In the genomic region with DNA sequence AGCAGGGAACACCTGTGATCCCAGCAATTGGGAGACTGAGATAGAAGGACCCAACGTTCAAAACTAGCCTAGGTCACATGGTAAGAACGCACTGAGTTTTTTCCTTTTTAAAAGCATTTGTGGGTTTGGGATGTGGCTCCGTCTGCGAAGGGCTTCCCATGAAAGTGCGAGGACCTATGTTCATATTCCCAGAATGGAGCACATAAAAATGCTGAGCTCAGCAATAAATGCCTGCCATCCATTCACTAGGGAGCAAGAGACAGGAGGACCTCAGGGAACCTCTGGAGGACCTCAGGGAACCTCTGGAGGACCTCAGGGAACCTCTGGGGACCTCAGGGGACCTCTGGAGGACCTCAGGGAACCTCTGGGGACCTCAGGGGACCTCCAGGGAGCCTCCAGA, we compare ENCODE assay signal across 22 mouse cellular contexts. TPM values are rescaled to one million over a fixed set of nuclear protein-coding genes. Genes with fewer than 3 reads are reported as not detected.
"Had no signal": no experiment of that assay in that cellular context is flagged by ENCODE, and none has a peak within 500 bp of the region (broad histone marks: within the 10 kb centered on the region; RNA-seq: fewer than 3 reads in every experiment).

No protein-coding gene starts in this region.

- H3K27me3 ChIP-seq: lung, embryonic 15.5 days; midbrain, embryonic 15.5 days; neural tube, embryonic 12.5 days had no signal

- H3K27ac ChIP-seq: lung, embryonic 15.5 days; macrophage; midbrain, embryonic 13.5 days; midbrain, embryonic 15.5 days; neural tube, embryonic 12.5 days; stomach, embryonic 15.5 days; stomach, postnatal 0 days had no signal

- H3K36me3 ChIP-seq: lung, embryonic 15.5 days; midbrain, embryonic 13.5 days; midbrain, embryonic 15.5 days; neural tube, embryonic 12.5 days; stomach, embryonic 15.5 days had no signal

- H3K4me3 ChIP-seq: lung, embryonic 15.5 days; midbrain, embryonic 13.5 days; midbrain, embryonic 15.5 days; neural tube, embryonic 12.5 days; stomach, embryonic 15.5 days had no signal

- H3K9me3 ChIP-seq: lung, embryonic 15.5 days; midbrain, embryonic 13.5 days; midbrain, embryonic 15.5 days; neural tube, embryonic 12.5 days; stomach, embryonic 15.5 days had no signal

- H3K4me2 ChIP-seq: lung, embryonic 15.5 days; midbrain, embryonic 11.5 days; midbrain, embryonic 13.5 days; midbrain, embryonic 15.5 days; neural tube, embryonic 12.5 days; stomach, embryonic 15.5 days had no signal

- H3K9ac ChIP-seq: lung, embryonic 15.5 days; midbrain, embryonic 13.5 days; midbrain, embryonic 15.5 days; neural tube, embryonic 12.5 days; stomach, embryonic 15.5 days had no signal

- H3K4me1 ChIP-seq: lung, embryonic 15.5 days; midbrain, embryonic 15.5 days; neural tube, embryonic 12.5 days; stomach, embryonic 15.5 days had no signal

- ATAC-seq: lung, postnatal 0 days; midbrain, embryonic 13.5 days; midbrain, embryonic 15.5 days had no signal

- DNase-seq: lung, adult 2 months; lung, postnatal 14 days; lung, postnatal 36 days; right cerebral cortex, postnatal 14 days; thymus, adult 2 months; thymus, postnatal 25 days; thymus, postnatal 4 days had no signal

RNA-seq across cellular contexts. Expression of a gene that starts 1.7 kb away (rescaled TPM):
- total RNA-seq: megakaryocyte progenitor cell, adult 5-6 weeks; midbrain, postnatal 0 days; monocyte, adult 5-6 weeks; neutrophil, adult 5-6 weeks had no signal
- polyA plus RNA-seq: lung, embryonic 15.5 days; lung, postnatal 0 days; macrophage; midbrain, embryonic 11.5 days; midbrain, embryonic 15.5 days; neural tube, embryonic 12.5 days; spleen, adult 2 months; stomach, postnatal 0 days; urinary bladder, adult 2 months had no signal

RNA-seq across cellular contexts. Expression of a gene that starts 5.4 kb away (rescaled TPM):
- total RNA-seq: monocyte, adult 5-6 weeks; neutrophil, adult 5-6 weeks had no signal
- polyA plus RNA-seq: macrophage had no signal

RNA-seq across cellular contexts. Expression of a gene that starts 46.5 kb away (rescaled TPM):
- total RNA-seq: megakaryocyte progenitor cell, adult 5-6 weeks; monocyte, adult 5-6 weeks; neutrophil, adult 5-6 weeks had no signal
- polyA plus RNA-seq: lung, adult 2 months; lung, postnatal 0 days; macrophage; spleen, adult 2 months; urinary bladder, adult 2 months had no signal
